Mouse (Mus musculus) lung, embryonic 14.5 days (tissue): ENCODE results near the gene Bpifc. TPM values are rescaled to one million over a fixed set of nuclear protein-coding genes. Genes with fewer than 3 reads are reported as not detected.

Source experiments
- ATAC-seq: fragments of 200-750 bp; cut with Nextera tagmentation; 2 replicates; pipeline ENCODE4 v1.8.0; 2017; ENCODE audit warnings: mild to moderate bottlenecking, moderate TSS enrichment, moderate library complexity; ENCODE audit not compliant: insufficient read depth
- DNase-seq: peaks from one replicate; pipeline ENCODE4 v3.0.0-alpha.2; 2015
- H3K27ac ChIP-seq: fragments of 300-500 bp; sonication (generic); 2 replicates; pipeline ENCODE4 v1.5.1; 2014; ENCODE audit warnings: low read depth, mild to moderate bottlenecking, moderate library complexity
- H3K27me3 ChIP-seq: fragments of 300-500 bp; sonication (generic); 2 replicates; pipeline ENCODE4 v1.6.1; 2014; ENCODE audit warnings: low read length, control low read depth; ENCODE audit not compliant: insufficient read depth
- H3K36me3 ChIP-seq: fragments of 300-500 bp; sonication (generic); 2 replicates; pipeline ENCODE4 v1.6.1; 2014; ENCODE audit warnings: control low read depth; ENCODE audit not compliant: insufficient read depth
- H3K4me1 ChIP-seq: fragments of 300-500 bp; sonication (generic); 2 replicates; pipeline ENCODE4 v1.6.1; 2014; ENCODE audit warnings: antibody characterized with exemption, control low read depth; ENCODE audit not compliant: insufficient read depth
- H3K4me2 ChIP-seq: fragments of 300-500 bp; sonication (generic); 2 replicates; pipeline ENCODE4 v1.6.1; 2014; ENCODE audit warnings: mild to moderate bottlenecking
- H3K4me3 ChIP-seq: fragments of 300-500 bp; sonication (generic); 2 replicates; pipeline ENCODE4 v1.5.1; 2014; ENCODE audit warnings: low read depth, low read length
- H3K9ac ChIP-seq: fragments of 300-500 bp; sonication (generic); 2 replicates; pipeline ENCODE4 v1.6.1; 2014
- H3K9me3 ChIP-seq: fragments of 300-500 bp; sonication (generic); 2 replicates; pipeline ENCODE4 v1.6.1; 2016; ENCODE audit warnings: low read depth, low read length, control low read depth
- CTCF ChIP-seq: IDR thresholded peaks from 2 replicates; pipeline ENCODE4 v1.5.1; 2016; ENCODE audit warnings: antibody characterized with exemption, low read depth
- WGBS: fragments of 180-500 bp; shearing (Covaris S2); extraction: QIAGEN DNeasy Blood & Tissue Kit; methylation state at CpG from one replicate; pipeline ENCODE4 v1.1.7; 2014; 5-methylcytosine and 5-hydroxymethylcytosine counted together
- polyA plus RNA-seq: library from polyadenylated mRNA; unstranded; fragments of >200 nt; fragmentation: Nextera tagmentation; extraction: Ambion mirVana; gene quantifications from 2 replicates; pipeline ENCODE4 v1.2.1, GENCODE M21; 2014

The Bpifc gene
- polyA plus RNA-seq, 1 experiment from 2014 or later = 0.08 TPM

- Histone ChIP-seq H3K9ac (no peak overlapping the region), H3K4me1 (no peaks in the 10 kb centered on the region), H3K27ac (no peak overlapping the region), H3K9me3 (no peaks in the 10 kb centered on the region), H3K27me3 (no peaks in the 10 kb centered on the region), H3K4me3 (no peak overlapping the region), H3K36me3 (no peaks in the 10 kb centered on the region), H3K4me2 (no peak overlapping the region)
- DNase-seq (no peak), ATAC-seq (no peak)
- 83% methylated on average over 7 of the region's 7 CpGs for WGBS
- TF ChIP-seq CTCF = no peak
Observed at GRCm38 (mm10) chr10:86017781-86018180, 6.1 kb upstream of the Bpifc start.

GRCm38 (mm10) chr10:86011172-86011571 is 523 bp downstream of the Bpifc start:
- DNase-seq = no peak
- Histone ChIP-seq H3K4me3 (no peak overlapping the region), H3K27me3 (no peaks in the 10 kb centered on the region), H3K27ac (no peak overlapping the region), H3K9ac (no peak overlapping the region), H3K36me3 (no peaks in the 10 kb centered on the region), H3K4me1 (no peaks in the 10 kb centered on the region), H3K9me3 (no peaks in the 10 kb centered on the region), H3K4me2 (no peak overlapping the region)
- no peak for ATAC-seq
- 70% methylated on average over 2 of the region's 2 CpGs for WGBS
- no peak for TF ChIP-seq CTCF

DNA sequence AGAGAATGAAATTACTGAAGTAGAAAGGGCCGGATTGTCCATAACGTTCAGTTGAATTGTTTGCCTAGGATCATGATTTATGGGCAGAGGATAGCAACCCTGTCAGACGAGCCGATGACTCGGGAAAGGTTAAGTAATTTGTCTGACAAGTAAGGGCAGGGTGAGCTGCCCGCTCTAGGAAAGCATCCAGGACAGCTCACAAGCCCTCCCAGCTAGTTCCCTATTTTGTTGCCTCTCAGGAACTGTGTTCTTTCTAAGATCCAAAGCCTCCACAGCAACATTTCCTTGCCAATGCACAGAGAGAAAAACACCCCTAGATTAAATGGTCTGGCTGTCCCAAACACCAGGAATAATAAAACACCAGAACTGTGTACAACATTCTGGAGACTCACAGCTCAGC is 1.1 kb downstream of the Bpifc start:
- H3K4me2 ChIP-seq = no peak overlapping the region
- no peaks in the 10 kb centered on the region for H3K9me3 ChIP-seq
- no peak overlapping the region for H3K9ac ChIP-seq
- WGBS = 7% methylated on average over 6 of the region's 6 CpGs
- H3K36me3 ChIP-seq = no peaks in the 10 kb centered on the region
- H3K4me3 ChIP-seq = no peak overlapping the region
- H3K4me1 ChIP-seq = no peaks in the 10 kb centered on the region
- no peak for DNase-seq
- no peak for TF ChIP-seq CTCF
- ATAC-seq = no peak
- no peak overlapping the region for H3K27ac ChIP-seq
- no peaks in the 10 kb centered on the region for H3K27me3 ChIP-seq

GRCm38 (mm10) chr10:86009688-86010087 is 2.0 kb downstream of the Bpifc start:
- DNase-seq = no peak
- H3K9me3 ChIP-seq = no peaks in the 10 kb centered on the region
- H3K4me3 ChIP-seq = no peak overlapping the region
- WGBS = 74% methylated on average over 2 of the region's 2 CpGs
- no peaks in the 10 kb centered on the region for H3K27me3 ChIP-seq
- no peak overlapping the region for H3K27ac ChIP-seq
- TF ChIP-seq CTCF = no peak
- no peak for ATAC-seq
- H3K36me3 ChIP-seq = no peaks in the 10 kb centered on the region
- no peak overlapping the region for H3K4me2 ChIP-seq
- H3K4me1 ChIP-seq = no peaks in the 10 kb centered on the region
- H3K9ac ChIP-seq = no peak overlapping the region

- Histone ChIP-seq H3K4me3 (no peak overlapping the region), H3K9ac (no peak overlapping the region), H3K4me2 (no peak overlapping the region), H3K27me3 (no peaks in the 10 kb centered on the region), H3K9me3 (no peaks in the 10 kb centered on the region), H3K36me3 (no peaks in the 10 kb centered on the region), H3K4me1 (no peaks in the 10 kb centered on the region), H3K27ac (no peak overlapping the region)
- ATAC-seq (no peak), DNase-seq (no peak)
- TF ChIP-seq CTCF = no peak
- 72% methylated on average over 5 of the region's 5 CpGs for WGBS
Observed at GRCm38 (mm10) chr10:86006455-86006854, 5.2 kb downstream of the Bpifc start.

DNA sequence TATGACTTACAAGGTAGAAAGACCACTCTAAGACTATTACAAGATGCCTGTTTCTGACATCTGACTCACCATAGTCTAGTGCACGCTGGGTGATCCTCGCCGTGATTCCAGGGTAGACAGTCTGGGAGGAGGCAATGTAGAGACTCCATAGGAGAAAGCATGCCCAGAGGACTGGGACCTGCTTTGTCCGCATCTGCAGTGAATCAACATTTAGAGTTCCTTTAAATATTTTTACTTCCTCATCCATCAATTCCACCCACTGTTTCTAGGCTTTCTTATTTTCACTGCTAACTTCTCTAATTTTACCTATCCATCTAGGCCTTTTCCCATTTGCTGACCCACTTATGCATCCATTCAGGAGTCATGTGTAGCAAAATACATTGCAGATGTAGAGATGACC is 11.2 kb downstream of the Bpifc start:
- H3K9me3 ChIP-seq = no peaks in the 10 kb centered on the region
- no peak overlapping the region for H3K4me3 ChIP-seq
- ATAC-seq (no peak), DNase-seq (no peak)
- no peak overlapping the region for H3K4me2 ChIP-seq
- H3K27ac ChIP-seq = no peak overlapping the region
- no peak for TF ChIP-seq CTCF
- no peak overlapping the region for H3K9ac ChIP-seq
- no peaks in the 10 kb centered on the region for H3K36me3 ChIP-seq
- no peaks in the 10 kb centered on the region for H3K4me1 ChIP-seq
- WGBS = 91% methylated on average over 4 of the region's 4 CpGs
- H3K27me3 ChIP-seq = no peaks in the 10 kb centered on the region

DNA sequence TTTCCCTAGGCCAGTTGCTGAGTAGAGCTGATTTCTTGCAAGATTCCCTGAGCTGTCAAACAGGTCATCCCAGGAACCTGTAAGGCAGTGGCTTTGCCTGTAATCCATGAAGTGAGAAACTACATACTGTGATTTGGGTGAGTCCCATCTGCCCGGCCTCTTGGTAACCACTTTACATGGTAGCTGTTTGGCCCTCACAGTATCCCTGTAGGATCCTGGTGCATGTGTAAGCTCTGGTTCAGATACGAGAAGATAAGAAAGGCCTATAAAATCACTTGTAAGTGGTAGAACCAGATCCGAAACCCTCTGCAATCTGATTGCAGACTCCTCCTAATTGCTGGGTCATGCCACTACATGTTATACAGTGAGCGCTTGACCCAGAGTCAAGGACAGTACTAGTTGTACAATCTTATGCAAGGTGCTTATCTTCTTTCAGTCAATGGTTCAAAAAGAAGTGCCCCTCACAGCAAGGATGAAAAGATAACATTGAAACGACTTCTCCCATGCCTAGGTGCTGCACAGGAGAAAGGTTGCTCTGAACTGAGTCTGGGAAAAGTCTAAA is 17.1 kb downstream of the Bpifc start:
- no peak overlapping the region for H3K4me3 ChIP-seq
- H3K9me3 ChIP-seq = no peaks in the 10 kb centered on the region
- ATAC-seq = no peak
- WGBS = 64% methylated on average over 5 of the region's 5 CpGs
- DNase-seq = no peak
- H3K4me1 ChIP-seq = no peaks in the 10 kb centered on the region
- no peak overlapping the region for H3K4me2 ChIP-seq
- H3K9ac ChIP-seq = no peak overlapping the region
- no peaks in the 10 kb centered on the region for H3K27me3 ChIP-seq
- no peaks in the 10 kb centered on the region for H3K36me3 ChIP-seq
- no peak for TF ChIP-seq CTCF
- no peak overlapping the region for H3K27ac ChIP-seq

DNA sequence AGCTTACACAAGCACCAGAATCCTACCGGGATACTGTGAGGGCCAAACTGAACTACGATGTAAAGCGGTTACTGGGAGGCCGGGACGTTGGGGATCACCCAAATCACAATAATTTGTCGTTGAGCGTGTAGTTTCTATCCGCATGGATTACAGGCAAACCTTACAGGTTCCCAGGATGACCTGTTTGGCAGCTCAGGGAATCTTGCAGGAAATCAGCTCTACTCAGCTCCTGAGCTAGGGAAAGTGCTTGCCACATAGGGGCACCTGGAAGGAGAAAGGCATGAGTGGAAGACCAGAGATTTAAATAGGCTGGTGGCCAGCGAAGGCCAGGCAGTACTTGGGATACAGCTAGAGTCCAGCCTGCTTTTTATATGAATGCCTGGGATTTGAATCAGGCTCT is 17.9 kb downstream of the Bpifc start:
- Histone ChIP-seq H3K27ac (no peak overlapping the region), H3K4me1 (no peaks in the 10 kb centered on the region), H3K4me3 (no peak overlapping the region), H3K9ac (no peak overlapping the region), H3K4me2 (no peak overlapping the region), H3K36me3 (no peaks in the 10 kb centered on the region), H3K27me3 (no peaks in the 10 kb centered on the region), H3K9me3 (no peaks in the 10 kb centered on the region)
- DNase-seq = no peak
- no peak for TF ChIP-seq CTCF
- WGBS = 85% methylated on average over 9 of the region's 9 CpGs
- no peak for ATAC-seq
